Mouse (Mus musculus) small intestine, adult 2 months (tissue): ENCODE data around the gene Arhgap32.

Experiments used
- CTCF ChIP-seq: fragments of 200-500 bp; IDR thresholded peaks from 2 replicates; pipeline ENCODE4 v1.5.1; 2012; ENCODE audit warnings: low read depth, mild to moderate bottlenecking, control low read depth, inconsistent platforms, low read length, moderate library complexity, mixed read lengths; ENCODE audit not compliant: insufficient replicate concordance, insufficient read length; ENCODE audit errors: extremely low read depth
- POLR2A ChIP-seq: fragments of 200-500 bp; IDR thresholded peaks from 2 replicates; pipeline ENCODE4 v1.6.1; 2012; ENCODE audit warnings: low read depth, mild to moderate bottlenecking, control low read depth, inconsistent platforms, low read length, moderate library complexity

DNA sequence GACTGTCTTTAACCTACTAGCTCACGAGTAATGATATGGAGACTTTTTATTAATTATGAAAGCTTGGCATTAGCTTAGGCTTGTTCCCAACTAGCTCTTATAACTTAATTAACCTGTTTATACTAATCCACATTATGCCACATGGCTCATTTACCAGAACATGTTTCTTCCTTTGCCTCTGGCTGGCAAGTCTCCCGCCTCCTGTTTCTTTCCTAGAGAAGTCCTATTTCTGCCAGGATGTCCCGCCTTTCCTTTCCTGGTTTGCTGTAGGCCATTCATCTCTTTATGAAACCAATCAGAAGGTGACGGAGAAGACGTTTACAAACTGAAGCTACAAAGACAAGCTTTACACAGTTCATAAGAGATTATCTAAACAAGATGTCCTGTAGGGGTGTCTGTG, 23.7 kb downstream of the Arhgap32 start:
- TF ChIP-seq CTCF (no peak), POLR2A (no peak)
